Mouse (Mus musculus): ENCODE results near the gene Crb1. TPM values are rescaled to one million over a fixed set of nuclear protein-coding genes. Genes with fewer than 3 reads are reported as not detected.
A peak's percentile ranks its signal among the peaks of the same experiment; 100 is the strongest.
"Not testable (repeated sequence)": the region's sequence is repeated elsewhere in the genome, so short reads cannot be mapped to it uniquely, and the experiment has no call there.

Crb1 gene
- polyA plus RNA-seq, 1 experiment from 2014 or later = 0.05 TPM

DNA sequence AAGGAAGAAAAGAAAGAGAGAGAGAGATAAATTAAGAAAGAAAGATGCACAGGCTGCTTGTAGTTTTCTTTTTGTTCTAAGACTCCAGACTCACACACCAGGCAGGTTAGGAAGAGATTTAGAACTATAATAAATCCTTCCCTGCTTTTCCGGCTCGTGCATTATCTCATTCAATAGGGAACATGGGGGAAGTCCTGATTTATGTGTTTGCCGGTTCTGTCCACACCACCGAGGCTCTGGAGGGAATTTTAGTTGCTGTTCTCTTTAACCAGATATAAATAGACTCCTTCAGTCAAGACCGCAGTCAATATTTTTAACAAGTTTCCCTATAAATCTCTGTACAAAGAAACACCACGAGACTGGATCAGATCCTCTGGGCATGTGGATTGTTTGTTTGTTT, 57.1 kb downstream of the Crb1 start:
- Histone ChIP-seq H3K27ac (no peak overlapping the region), H3K27me3 (replicated peaks) (no peaks in the 10 kb centered on the region), H3K4me1 (no peaks in the 10 kb centered on the region), H3K36me3 (no peaks in the 10 kb centered on the region), H3K9me3 (replicated peaks) (no peaks in the 10 kb centered on the region), H3K4me2 (no peak overlapping the region), H3K9ac (no peak overlapping the region), H3K4me3 (no peak overlapping the region)
- WGBS (ENCODE audit: insufficient replicate concordance) = 59% methylated on average over 6 of the region's 6 CpGs
- no peak for ATAC-seq

DNA sequence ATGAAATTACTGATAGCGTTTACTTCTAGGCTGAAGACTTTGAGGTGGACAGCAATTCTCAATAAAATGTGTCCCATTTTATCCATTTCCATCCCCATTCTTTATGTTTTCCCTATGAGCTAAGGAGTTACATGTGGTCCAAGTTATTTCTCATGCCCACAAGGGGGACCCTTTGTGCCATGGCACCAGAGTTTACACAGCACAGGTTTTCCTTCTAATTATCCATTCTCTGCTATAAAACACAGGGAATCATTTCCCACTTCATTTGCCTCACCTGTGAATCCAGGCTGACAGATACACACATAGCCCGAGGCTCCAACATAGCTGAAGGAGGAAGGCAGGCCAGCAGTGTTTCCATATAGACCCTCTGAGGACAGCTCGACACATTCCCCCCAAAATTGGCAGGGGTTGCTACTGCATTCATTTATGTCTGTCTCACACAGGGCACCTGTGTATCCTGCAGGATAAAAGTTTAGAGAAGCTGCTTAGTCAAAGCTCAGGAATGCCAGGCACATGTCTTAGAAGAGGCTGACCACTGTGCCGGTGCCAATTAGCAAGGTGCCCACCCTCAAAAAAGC, 62.5 kb downstream of the Crb1 start:
- no peak overlapping the region for H3K4me2 ChIP-seq
- H3K27me3 ChIP-seq (replicated peaks) = no peaks in the 10 kb centered on the region
- H3K27ac ChIP-seq = no peak overlapping the region
- H3K36me3 ChIP-seq = no peaks in the 10 kb centered on the region
- no peaks in the 10 kb centered on the region for H3K4me1 ChIP-seq
- H3K4me3 ChIP-seq = no peak overlapping the region
- H3K9me3 ChIP-seq (replicated peaks) = no peaks in the 10 kb centered on the region
- ATAC-seq = no peak
- no peak overlapping the region for H3K9ac ChIP-seq
- WGBS (ENCODE audit: insufficient replicate concordance) = 70% methylated on average over 4 of the region's 4 CpGs

DNA sequence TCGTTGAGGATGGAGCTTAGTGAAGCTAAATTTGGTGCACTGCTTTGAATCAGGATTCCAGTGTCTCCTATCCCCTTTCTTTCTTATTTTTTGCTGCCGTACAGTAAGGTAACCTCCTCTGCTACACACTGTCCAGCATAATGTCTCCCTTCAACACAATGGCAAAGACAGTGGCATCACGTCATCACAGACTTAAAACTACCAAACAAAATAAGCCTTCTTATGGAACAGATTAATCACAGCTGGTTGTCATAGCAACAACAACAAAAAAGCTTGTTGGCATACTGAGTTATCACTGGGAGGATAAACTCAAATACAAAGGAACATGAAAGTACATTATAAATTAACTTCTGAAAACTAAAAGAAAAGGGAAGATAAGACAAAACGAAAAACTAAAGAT, 68.0 kb downstream of the Crb1 start:
- H3K27me3 ChIP-seq (replicated peaks) = no peaks in the 10 kb centered on the region
- no peak overlapping the region for H3K9ac ChIP-seq
- WGBS (ENCODE audit: insufficient replicate concordance) = 51% methylated on average over 4 of the region's 4 CpGs
- no peak for ATAC-seq
- no peaks in the 10 kb centered on the region for H3K4me1 ChIP-seq
- no peaks in the 10 kb centered on the region for H3K36me3 ChIP-seq
- H3K4me3 ChIP-seq = no peak overlapping the region
- H3K9me3 ChIP-seq (replicated peaks) = no peaks in the 10 kb centered on the region
- H3K4me2 ChIP-seq = no peak overlapping the region
- no peak overlapping the region for H3K27ac ChIP-seq

DNA sequence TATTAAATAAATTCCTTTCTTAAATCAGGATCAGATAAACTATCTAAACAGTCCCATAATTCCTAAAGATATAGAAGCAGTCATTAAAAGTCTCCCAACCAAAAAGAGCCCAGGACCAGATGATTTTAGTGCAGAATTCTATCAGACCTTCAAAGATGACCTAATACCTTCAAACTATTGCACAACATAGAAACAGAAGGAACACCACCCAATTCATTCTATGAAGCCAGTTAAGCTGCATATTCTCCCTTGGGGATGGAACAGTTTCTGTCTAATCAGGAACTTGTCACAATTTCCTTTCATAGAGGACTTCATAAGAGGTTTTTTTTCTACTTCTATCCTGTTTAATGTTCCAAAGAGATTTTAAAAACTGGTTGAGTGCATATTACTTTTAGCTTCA, 74.4 kb downstream of the Crb1 start:
- H3K27ac ChIP-seq; H3K9me3 ChIP-seq (replicated peaks); H3K36me3 ChIP-seq; H3K27me3 ChIP-seq (replicated peaks); H3K4me2 ChIP-seq; ATAC-seq; H3K4me1 ChIP-seq; H3K4me3 ChIP-seq; H3K9ac ChIP-seq: not testable (repeated sequence)

DNA sequence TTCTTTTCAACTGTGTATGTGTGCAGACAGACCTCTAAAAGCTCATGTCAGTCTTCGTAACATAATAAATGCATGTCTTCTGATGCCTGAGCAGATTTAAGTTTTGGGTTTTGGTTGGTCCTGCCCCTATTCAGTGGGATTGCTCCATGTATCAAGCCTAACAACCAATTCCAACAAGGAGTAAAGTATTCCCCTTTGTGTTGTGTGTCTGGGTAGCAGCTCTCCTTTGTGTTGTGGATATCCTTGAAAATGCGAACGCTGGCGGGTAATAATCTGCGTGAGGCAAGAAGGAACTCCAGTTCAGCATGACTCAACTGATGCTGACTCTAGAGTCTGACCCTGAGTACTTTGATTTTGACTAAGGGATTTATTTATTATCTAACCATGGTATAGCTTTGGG, 75.1 kb downstream of the Crb1 start:
- Histone ChIP-seq H3K27me3 (replicated peaks) (no peaks in the 10 kb centered on the region), H3K4me3 (no peak overlapping the region), H3K9me3 (replicated peaks) (no peaks in the 10 kb centered on the region), H3K27ac (no peak overlapping the region), H3K4me1 (no peaks in the 10 kb centered on the region), H3K4me2 (no peak overlapping the region), H3K36me3 (no peaks in the 10 kb centered on the region), H3K9ac (no peak overlapping the region)
- ATAC-seq = no peak
- WGBS (ENCODE audit: insufficient replicate concordance) = 79% methylated on average over 5 of the region's 5 CpGs

DNA sequence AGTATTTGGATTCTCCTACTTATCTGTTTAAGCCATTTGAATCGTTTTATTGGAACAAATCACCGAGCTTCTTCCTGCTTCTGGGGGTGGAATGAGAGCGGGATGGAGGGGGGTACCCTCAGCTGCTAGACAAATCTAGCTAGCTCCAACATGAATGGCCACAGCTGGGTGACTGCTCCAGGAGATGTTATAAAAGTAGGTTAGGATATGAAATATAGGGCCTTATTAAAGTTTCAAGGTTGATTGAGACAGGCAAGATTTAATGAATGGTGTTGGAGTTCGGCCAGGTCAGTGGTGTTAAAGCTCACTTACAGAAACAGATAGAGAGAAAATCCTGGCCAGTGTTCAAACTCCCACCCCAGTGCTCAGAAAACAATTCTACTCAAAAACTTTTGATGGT, 84.9 kb downstream of the Crb1 start:
- no peak overlapping the region for H3K27ac ChIP-seq
- ATAC-seq = no peak
- no peak overlapping the region for H3K9ac ChIP-seq
- WGBS (ENCODE audit: insufficient replicate concordance) = 63% methylated on average over 4 of the region's 4 CpGs
- H3K4me3 ChIP-seq = no peak overlapping the region
- H3K27me3 ChIP-seq (replicated peaks) = no peaks in the 10 kb centered on the region
- no peaks in the 10 kb centered on the region for H3K36me3 ChIP-seq
- H3K4me2 ChIP-seq = no peak overlapping the region
- no peaks in the 10 kb centered on the region for H3K9me3 ChIP-seq (replicated peaks)
- no peaks in the 10 kb centered on the region for H3K4me1 ChIP-seq

DNA sequence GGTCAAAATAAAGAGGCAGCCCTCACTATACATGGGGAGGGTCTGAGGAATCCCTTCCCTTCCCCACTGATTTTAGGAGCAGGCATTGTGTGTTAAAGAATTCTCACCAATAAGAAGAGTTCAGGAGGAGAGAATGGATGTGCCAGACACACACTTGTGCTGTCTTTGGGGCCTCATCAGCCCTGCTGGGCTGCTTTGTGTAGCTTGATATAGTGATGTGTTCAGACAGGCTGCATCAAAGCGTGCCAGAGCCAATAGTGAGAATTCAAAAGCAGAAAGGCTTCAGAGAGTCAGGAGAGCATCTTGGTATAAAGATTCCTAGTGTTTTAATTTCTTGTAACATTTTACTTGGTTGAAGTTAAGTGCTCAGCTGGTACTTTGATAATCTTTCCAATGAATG, 85.3 kb downstream of the Crb1 start:
- Histone ChIP-seq H3K9me3 (replicated peaks) (no peaks in the 10 kb centered on the region), H3K36me3 (no peaks in the 10 kb centered on the region), H3K4me3 (no peak overlapping the region), H3K4me1 (no peaks in the 10 kb centered on the region), H3K27ac (no peak overlapping the region), H3K4me2 (no peak overlapping the region), H3K9ac (no peak overlapping the region), H3K27me3 (replicated peaks) (no peaks in the 10 kb centered on the region)
- 44% methylated on average over 1 of the region's 1 CpGs for WGBS (ENCODE audit: insufficient replicate concordance)
- no peak for ATAC-seq

DNA sequence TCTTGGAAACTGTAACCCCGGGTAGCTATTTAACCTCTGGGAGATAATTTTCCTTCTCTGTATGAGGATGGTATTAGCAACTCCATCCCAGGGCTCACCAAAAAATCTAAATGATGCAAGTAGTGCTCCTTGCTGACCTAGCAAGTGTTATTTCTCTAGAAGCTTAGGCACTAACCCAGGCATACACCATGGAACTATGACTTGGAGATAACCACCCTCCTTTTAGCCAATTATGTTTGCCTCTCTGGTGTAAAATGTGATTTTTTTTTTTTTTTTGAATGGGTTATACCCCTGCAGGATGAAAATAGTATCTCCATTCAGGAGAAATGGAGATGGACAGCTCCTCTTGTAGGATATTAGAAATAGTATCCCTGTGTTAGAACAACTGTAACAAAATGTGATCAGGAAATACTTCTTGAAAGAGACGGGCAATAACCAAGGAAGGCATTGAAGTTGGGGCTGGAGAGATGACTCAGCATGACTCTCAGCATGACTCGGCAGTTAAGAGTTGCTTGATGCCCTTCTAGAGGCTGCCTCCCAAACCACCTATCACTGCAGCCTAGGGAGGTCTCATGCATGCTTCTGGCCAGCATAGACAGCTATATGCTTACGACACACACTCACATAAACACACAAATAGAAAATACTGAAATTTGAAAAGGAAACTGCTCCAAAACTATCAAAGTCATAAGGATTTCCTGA, 100.1 kb downstream of the Crb1 start:
- no peak overlapping the region for H3K9ac ChIP-seq
- H3K27ac ChIP-seq = peak overlapping the region; percentile 71
- H3K4me2 ChIP-seq = peak overlapping the region; percentile 3
- H3K36me3 ChIP-seq = no peaks in the 10 kb centered on the region
- 54% methylated on average over 4 of the region's 4 CpGs for WGBS (ENCODE audit: insufficient replicate concordance)
- H3K4me1 ChIP-seq = peaks cover 5% of the 10 kb centered on the region; the same call in 1 of the 2 replicates
- ATAC-seq = peak; percentile 97
- no peaks in the 10 kb centered on the region for H3K9me3 ChIP-seq (replicated peaks)
- no peaks in the 10 kb centered on the region for H3K27me3 ChIP-seq (replicated peaks)
- no peak overlapping the region for H3K4me3 ChIP-seq

DNA sequence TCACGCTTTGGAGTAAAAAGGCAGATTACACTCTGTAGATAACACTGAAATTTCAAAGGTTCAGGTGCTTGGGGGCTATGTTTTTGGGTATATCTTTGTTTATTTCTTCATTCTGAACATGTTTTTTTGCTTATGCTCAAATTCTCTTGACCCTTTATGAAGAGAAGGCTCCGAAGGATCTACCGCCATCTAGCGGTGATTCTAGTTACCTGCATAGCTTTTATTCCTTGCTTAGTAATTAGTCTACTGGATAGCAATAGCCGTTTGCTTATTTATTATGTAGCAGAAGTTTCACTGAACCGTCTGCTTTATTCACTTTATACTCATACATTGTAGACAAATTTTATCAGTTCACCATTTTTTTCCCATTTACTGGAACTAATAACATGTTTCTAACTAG, 109.1 kb downstream of the Crb1 start:
- Histone ChIP-seq H3K4me1 (no peaks in the 10 kb centered on the region), H3K27me3 (replicated peaks) (no peaks in the 10 kb centered on the region), H3K4me3 (no peak overlapping the region), H3K9ac (no peak overlapping the region), H3K9me3 (replicated peaks) (no peaks in the 10 kb centered on the region), H3K27ac (no peak overlapping the region), H3K36me3 (no peaks in the 10 kb centered on the region), H3K4me2 (no peak overlapping the region)
- WGBS (ENCODE audit: insufficient replicate concordance) = 14% methylated on average over 6 of the region's 6 CpGs
- ATAC-seq = no peak

DNA sequence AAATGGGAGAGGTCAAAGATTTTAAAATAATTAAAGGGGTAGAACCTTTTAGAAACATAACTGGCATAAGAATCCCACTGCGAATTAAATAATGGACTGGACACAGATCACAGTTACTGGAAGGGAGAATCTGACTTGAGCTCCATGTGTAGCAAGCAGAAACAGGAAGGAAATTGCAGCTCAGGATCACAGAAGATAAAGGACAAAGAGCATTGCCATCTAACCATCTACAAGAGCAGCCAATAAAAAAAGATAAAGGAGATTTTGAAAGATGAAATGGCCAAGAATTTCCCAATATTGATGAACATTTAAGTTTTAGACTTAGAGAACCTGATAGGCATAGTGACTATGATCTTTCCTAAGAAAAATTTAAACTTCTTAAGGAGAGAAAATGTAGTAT, 112.7 kb downstream of the Crb1 start:
- Histone ChIP-seq H3K27ac (no peak overlapping the region), H3K9me3 (replicated peaks) (no peaks in the 10 kb centered on the region), H3K4me1 (no peaks in the 10 kb centered on the region), H3K4me3 (no peak overlapping the region), H3K9ac (no peak overlapping the region), H3K27me3 (replicated peaks) (no peaks in the 10 kb centered on the region), H3K36me3 (no peaks in the 10 kb centered on the region), H3K4me2 (no peak overlapping the region)
- 53% methylated on average over 1 of the region's 1 CpGs for WGBS (ENCODE audit: insufficient replicate concordance)
- ATAC-seq = no peak

DNA sequence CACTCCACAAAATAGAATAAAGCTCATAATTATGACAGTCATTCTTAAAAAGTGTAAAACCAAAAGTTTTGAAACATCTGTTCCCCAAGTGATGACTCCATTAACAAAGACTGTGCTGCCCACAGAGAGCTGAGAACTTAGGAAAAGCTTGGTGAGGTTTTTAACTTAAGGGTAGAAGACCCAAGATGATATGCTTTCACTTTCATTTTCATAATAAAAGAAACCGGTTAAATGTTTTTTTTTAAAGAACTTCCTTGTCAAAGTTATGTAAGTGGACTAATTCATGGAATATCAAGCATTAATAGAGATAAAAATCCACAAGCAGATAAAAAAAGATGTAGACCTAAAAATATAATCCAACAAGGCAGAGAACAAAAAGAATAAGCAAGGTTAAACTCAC, 113.7 kb downstream of the Crb1 start:
- 30% methylated on average over 1 of the region's 1 CpGs for WGBS (ENCODE audit: insufficient replicate concordance)
- Histone ChIP-seq H3K9me3 (replicated peaks) (no peaks in the 10 kb centered on the region), H3K36me3 (no peaks in the 10 kb centered on the region), H3K27ac (no peak overlapping the region), H3K4me1 (no peaks in the 10 kb centered on the region), H3K4me2 (no peak overlapping the region), H3K9ac (no peak overlapping the region), H3K4me3 (no peak overlapping the region), H3K27me3 (replicated peaks) (no peaks in the 10 kb centered on the region)
- no peak for ATAC-seq

DNA sequence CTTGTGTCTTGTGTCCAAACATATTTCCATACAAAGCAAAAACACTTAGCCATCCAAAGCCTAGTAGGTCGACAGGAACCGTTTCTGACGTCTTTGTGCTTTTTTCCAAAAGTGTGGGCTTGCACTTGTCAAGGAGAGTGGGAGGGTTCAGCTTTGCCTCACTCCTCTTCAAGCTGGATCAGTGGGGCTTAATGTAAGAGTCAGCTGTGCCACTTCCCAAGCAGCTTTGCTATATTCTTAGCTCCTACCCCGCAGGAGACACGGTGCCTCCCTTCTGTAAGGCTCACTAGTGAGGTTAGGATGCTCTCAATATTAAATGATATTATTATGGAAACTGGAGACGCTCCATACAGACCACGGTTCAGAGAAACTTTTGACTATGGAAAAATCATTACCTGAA, 121.3 kb downstream of the Crb1 start:
- no peak overlapping the region for H3K9ac ChIP-seq
- ATAC-seq = no peak
- 57% methylated on average over 7 of the region's 7 CpGs for WGBS (ENCODE audit: insufficient replicate concordance)
- no peak overlapping the region for H3K4me2 ChIP-seq
- H3K9me3 ChIP-seq (replicated peaks) = no peaks in the 10 kb centered on the region
- H3K4me1 ChIP-seq = no peaks in the 10 kb centered on the region
- no peaks in the 10 kb centered on the region for H3K36me3 ChIP-seq
- H3K27ac ChIP-seq = no peak overlapping the region
- no peak overlapping the region for H3K4me3 ChIP-seq
- H3K27me3 ChIP-seq (replicated peaks) = no peaks in the 10 kb centered on the region

DNA sequence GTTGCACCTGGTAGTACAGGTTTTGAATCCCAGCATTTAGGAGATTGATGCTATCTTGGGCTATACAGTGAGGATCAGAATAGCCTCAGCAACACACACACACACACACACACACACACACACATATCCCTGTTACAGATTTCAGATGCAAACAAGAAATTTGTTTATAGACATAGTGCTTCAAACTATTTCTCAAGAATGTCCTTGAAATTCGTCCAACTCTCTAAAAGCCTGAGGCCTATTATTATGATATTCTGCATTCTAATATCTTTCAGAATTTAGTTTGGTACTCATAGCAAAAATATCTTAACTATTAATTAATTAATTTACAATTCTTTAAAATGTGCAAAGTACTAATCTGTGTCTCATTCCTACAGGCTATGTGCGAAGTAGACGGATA, 124.9 kb downstream of the Crb1 start:
- Histone ChIP-seq H3K27me3 (replicated peaks) (no peaks in the 10 kb centered on the region), H3K9ac (no peak overlapping the region), H3K27ac (no peak overlapping the region), H3K36me3 (no peaks in the 10 kb centered on the region), H3K9me3 (replicated peaks) (no peaks in the 10 kb centered on the region), H3K4me2 (no peak overlapping the region), H3K4me1 (no peaks in the 10 kb centered on the region), H3K4me3 (no peak overlapping the region)
- ATAC-seq = no peak
- WGBS (ENCODE audit: insufficient replicate concordance) = 72% methylated on average over 3 of the region's 3 CpGs
